Mouse (Mus musculus) G1E-ER4 (cell line): ENCODE data around the gene Spon1. TPM values are rescaled to one million over a fixed set of nuclear protein-coding genes. Genes with fewer than 3 reads are reported as not detected.

ENCODE experiments used
- GATA1 ChIP-seq: IDR thresholded peaks from one replicate; pipeline ENCODE4 v1.8.0; 2012; ENCODE audit warnings: low read length, inconsistent platforms
- polyA plus RNA-seq: library from polyadenylated mRNA; stranded (reverse); fragments of >175 nt; gene quantifications from 2 replicates; pipeline ENCODE4 v1.2.3, GENCODE M21; 2012

Gene Spon1
- polyA plus RNA-seq, 1 experiment: not detected

- no peak for TF ChIP-seq GATA1
These were observed 137.5 kb downstream of the Spon1 start for GRCm38 (mm10) chr7:113903127-113903827.

GRCm38 (mm10) chr7:113903939-113904338 lies 138.1 kb downstream of the Spon1 start:
- no peak for TF ChIP-seq GATA1

GRCm38 (mm10) chr7:113904348-113904895 lies 138.6 kb downstream of the Spon1 start:
- no peak for TF ChIP-seq GATA1

GRCm38 (mm10) chr7:113909161-113909825 lies 143.5 kb downstream of the Spon1 start:
- no peak for TF ChIP-seq GATA1

GRCm38 (mm10) chr7:113910856-113911255 lies 145.1 kb downstream of the Spon1 start:
- TF ChIP-seq GATA1: no peak

- no peak for TF ChIP-seq GATA1
These were observed 150.1 kb downstream of the Spon1 start for GRCm38 (mm10) chr7:113915936-113916335.

GRCm38 (mm10) chr7:113918916-113919315 lies 153.1 kb downstream of the Spon1 start:
- no peak for TF ChIP-seq GATA1

GRCm38 (mm10) chr7:113919505-113919904 lies 153.7 kb downstream of the Spon1 start:
- no peak for TF ChIP-seq GATA1

GRCm38 (mm10) chr7:113920056-113920455 lies 154.3 kb downstream of the Spon1 start:
- no peak for TF ChIP-seq GATA1

- no peak for TF ChIP-seq GATA1
These were observed 158.8 kb downstream of the Spon1 start for GRCm38 (mm10) chr7:113924561-113924960.

- no peak for TF ChIP-seq GATA1
These were observed 185.1 kb downstream of the Spon1 start for GRCm38 (mm10) chr7:113950888-113951287.

GRCm38 (mm10) chr7:113955431-113955830 lies 189.6 kb downstream of the Spon1 start:
- no peak for TF ChIP-seq GATA1

- TF ChIP-seq GATA1: no peak
These were observed 195.2 kb downstream of the Spon1 start for GRCm38 (mm10) chr7:113960841-113961499.

GRCm38 (mm10) chr7:113961500-113961895 lies 195.7 kb downstream of the Spon1 start:
- no peak for TF ChIP-seq GATA1

- no peak for TF ChIP-seq GATA1
These were observed 196.3 kb downstream of the Spon1 start for GRCm38 (mm10) chr7:113962078-113962477.

- TF ChIP-seq GATA1: no peak
These were observed 198.0 kb downstream of the Spon1 start for GRCm38 (mm10) chr7:113963766-113964165.

GRCm38 (mm10) chr7:113965625-113966024 lies 199.8 kb downstream of the Spon1 start:
- TF ChIP-seq GATA1: no peak
